Mouse (Mus musculus): ENCODE measurements around the gene Gnai2. TPM values are rescaled to one million over a fixed set of nuclear protein-coding genes. Genes with fewer than 3 reads are reported as not detected.

The Gnai2 gene
- polyA plus RNA-seq, 1 experiment from 2014 or later = 434 TPM

DNA sequence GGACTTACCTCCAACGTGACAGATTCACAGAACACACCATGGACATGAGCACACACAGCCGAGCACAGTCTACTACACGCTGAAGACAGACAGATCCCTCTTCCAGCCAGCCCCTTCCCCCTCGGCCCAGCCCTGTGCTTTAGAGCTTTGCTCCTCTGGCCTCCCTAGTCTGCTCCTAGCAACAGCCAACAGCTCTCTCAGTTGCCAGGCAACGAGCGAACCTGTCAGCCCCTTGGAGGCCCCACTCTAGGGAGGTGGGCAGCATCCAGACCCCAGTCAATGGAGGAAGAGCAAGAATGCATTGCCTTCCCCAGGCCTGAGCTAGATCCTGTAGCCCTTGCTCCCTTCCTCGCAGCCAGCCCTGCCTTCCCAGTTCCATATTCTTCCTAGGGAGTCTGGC, 1.9 kb upstream of the Gnai2 start:
- Histone ChIP-seq H3K4me2 (ENCODE audit: low read depth) (peak overlapping the region; percentile 27), H3K4me1 (ENCODE audit: control insufficient read depth, insufficient read depth, low read length) (peaks cover 37% of the 10 kb centered on the region)

DNA sequence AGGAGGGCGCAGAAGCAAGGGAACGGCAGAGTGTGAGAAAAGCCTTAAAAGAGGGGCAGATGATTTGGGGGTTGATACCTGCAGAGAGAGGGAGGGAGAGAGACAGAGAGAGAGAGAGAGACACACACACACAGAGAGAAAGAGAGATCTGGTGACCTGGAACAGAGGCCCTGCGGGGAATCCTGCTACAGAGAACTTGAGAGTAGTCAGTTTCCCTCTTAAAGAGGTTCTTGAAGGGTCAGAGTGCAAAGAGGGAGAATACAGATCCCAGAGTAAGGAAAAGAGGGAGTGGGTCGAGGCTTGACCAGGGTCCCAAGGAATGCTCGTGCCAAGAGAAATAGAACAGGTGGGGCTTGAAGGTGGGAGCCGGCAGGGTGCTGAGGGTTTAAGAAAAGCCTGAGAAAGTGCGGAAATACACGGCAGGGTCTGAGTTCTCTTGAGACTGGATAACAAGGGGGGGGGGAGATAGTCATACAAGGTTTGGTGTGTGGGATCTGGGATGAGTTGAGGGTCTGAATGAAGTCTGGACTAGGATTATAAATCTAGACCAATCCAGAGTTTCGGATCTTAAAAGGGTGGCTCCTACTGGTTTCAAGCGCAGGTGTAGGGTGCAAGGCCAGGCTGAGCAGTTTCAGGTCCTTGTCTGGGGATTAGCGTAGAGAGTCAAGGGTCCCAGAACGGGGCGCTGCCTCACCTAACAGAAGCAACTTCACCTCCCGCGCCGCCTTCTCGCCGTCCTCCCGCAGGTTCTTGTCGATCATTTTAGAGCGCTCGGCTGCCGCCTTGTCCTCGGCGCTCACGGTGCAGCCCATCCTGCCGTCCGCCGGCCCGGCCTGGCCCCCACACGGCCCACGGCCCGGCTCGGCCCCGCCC, 525 bp downstream of the Gnai2 start:
- Histone ChIP-seq H3K9me3 (ENCODE audit: control insufficient read depth, low read length) (no peaks in the 10 kb centered on the region), H3K4me3 (ENCODE audit: low read depth, low read length) (peak overlapping the region; percentile 90), H3K9ac (ENCODE audit: low read length) (peak overlapping the region; percentile 89), H3K36me3 (ENCODE audit: control insufficient read depth, insufficient read depth, low read length) (no peaks in the 10 kb centered on the region), H3K27ac (ENCODE audit: low read depth, low read length) (peak overlapping the region; percentile 98), H3K4me2 (ENCODE audit: low read depth) (peak overlapping the region; percentile 77), H3K4me1 (ENCODE audit: control insufficient read depth, insufficient read depth, low read length) (peaks cover 57% of the 10 kb centered on the region), H3K27me3 (ENCODE audit: control insufficient read depth, insufficient read depth, low read length) (no peaks in the 10 kb centered on the region)
- no peak for ATAC-seq (ENCODE audit: insufficient read depth, low FRiP score, low TSS enrichment)
- DNase-seq (ENCODE audit: low spot score) = no peak
- WGBS = under 1% methylated on average over 35 of the region's 35 CpGs

More for the DNA sequence above, 1.9 kb upstream of the Gnai2 start:
- 23% methylated on average over 7 of the region's 7 CpGs for WGBS
- ATAC-seq (ENCODE audit: insufficient read depth, low FRiP score, low TSS enrichment) (peak; percentile 61), DNase-seq (ENCODE audit: low spot score) (peak; percentile 84)
- Histone ChIP-seq H3K36me3 (ENCODE audit: control insufficient read depth, insufficient read depth, low read length) (no peaks in the 10 kb centered on the region), H3K27me3 (ENCODE audit: control insufficient read depth, insufficient read depth, low read length) (no peaks in the 10 kb centered on the region), H3K27ac (ENCODE audit: low read depth, low read length) (peak overlapping the region; percentile 72), H3K4me3 (ENCODE audit: low read depth, low read length) (no peak overlapping the region), H3K9ac (ENCODE audit: low read length) (peak overlapping the region; percentile 23; the same call in 1 of the 2 replicates), H3K9me3 (ENCODE audit: control insufficient read depth, low read length) (no peaks in the 10 kb centered on the region)

DNA sequence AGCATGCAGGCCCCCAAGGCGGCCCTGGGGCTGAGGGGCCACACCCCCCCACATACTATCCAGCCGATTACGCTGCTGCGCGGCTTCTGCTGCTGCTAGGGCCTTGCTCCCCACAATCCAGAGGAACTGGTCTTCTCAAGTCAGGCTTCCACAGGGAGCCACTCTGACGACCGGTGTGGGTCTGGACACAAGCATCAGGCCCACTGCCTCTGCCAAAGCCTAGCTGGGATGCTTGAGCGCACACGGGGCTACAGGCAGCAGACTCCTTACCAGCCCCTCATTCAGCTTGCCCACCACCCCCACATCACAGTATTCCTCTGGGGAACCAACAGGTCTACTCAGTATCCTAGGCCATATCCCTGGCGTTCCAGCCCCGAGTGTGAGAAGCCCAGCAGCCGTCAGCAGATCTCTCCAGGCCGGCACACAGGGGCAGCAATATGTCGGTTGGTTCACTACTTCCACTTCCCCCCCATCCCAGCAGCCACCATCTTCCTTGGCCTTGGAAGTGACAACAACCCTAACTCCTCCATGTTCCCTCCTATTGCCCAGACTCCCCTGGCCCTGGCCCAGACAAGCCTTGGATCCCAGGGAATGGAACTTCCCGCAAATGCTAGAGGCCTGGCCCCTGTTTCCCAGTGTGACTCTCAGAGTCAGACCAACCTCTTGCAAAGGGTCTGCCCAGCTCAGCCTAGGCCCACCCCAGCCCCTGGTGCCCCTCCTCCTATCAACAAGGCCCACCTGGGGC, 1.3 kb downstream of the Gnai2 start:
- Histone ChIP-seq H3K4me3 (ENCODE audit: low read depth, low read length) (peak overlapping the region; percentile 90), H3K27me3 (ENCODE audit: control insufficient read depth, insufficient read depth, low read length) (no peaks in the 10 kb centered on the region), H3K9ac (ENCODE audit: low read length) (peak overlapping the region; percentile 89), H3K4me2 (ENCODE audit: low read depth) (peak overlapping the region; percentile 77), H3K4me1 (ENCODE audit: control insufficient read depth, insufficient read depth, low read length) (peaks cover 65% of the 10 kb centered on the region), H3K36me3 (ENCODE audit: control insufficient read depth, insufficient read depth, low read length) (no peaks in the 10 kb centered on the region), H3K27ac (ENCODE audit: low read depth, low read length) (peak overlapping the region; percentile 98), H3K9me3 (ENCODE audit: control insufficient read depth, low read length) (no peaks in the 10 kb centered on the region)
- ATAC-seq (ENCODE audit: insufficient read depth, low FRiP score, low TSS enrichment) (no peak), DNase-seq (ENCODE audit: low spot score) (peak; percentile 49)
- WGBS = under 1% methylated on average over 15 of the region's 15 CpGs

DNA sequence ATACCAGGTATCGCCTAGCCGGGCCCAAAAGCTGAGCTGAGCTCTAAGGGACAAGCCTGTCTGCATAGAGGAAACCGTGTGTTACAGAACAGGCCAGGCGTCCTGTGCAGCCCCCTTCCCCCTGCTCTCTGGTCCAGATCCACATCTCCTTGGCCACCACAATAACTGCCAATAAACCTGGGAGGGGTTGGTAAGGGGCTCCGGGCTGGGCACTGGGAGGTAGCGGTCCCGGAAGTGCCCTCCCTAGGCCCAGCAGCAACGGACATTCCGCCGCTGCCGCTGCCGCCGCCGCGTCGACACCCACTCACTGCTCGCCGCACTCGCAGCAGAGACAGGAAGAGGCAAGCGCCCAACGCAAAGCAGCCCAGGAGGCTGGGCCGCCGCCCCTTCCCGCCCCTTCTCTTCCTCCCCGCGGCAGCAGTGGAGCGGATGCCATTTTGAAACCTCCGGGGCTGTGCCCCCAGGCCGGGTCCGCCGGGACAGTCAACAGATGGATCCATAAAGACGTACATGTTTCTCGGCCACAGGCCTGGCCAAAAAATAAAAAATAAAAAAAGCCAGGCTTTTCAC, 2.0 kb downstream of the Gnai2 start:
- Histone ChIP-seq H3K27me3 (ENCODE audit: control insufficient read depth, insufficient read depth, low read length) (no peaks in the 10 kb centered on the region), H3K4me1 (ENCODE audit: control insufficient read depth, insufficient read depth, low read length) (peaks cover 72% of the 10 kb centered on the region), H3K9ac (ENCODE audit: low read length) (peak overlapping the region; percentile 89), H3K27ac (ENCODE audit: low read depth, low read length) (peak overlapping the region; percentile 98), H3K4me3 (ENCODE audit: low read depth, low read length) (peak overlapping the region; percentile 90), H3K4me2 (ENCODE audit: low read depth) (peak overlapping the region; percentile 77), H3K9me3 (ENCODE audit: control insufficient read depth, low read length) (no peaks in the 10 kb centered on the region), H3K36me3 (ENCODE audit: control insufficient read depth, insufficient read depth, low read length) (no peaks in the 10 kb centered on the region; the same call in 1 of the 2 replicates)
- DNase-seq (ENCODE audit: low spot score) = peak; percentile 79
- no peak for ATAC-seq (ENCODE audit: insufficient read depth, low FRiP score, low TSS enrichment)
- 2% methylated on average over 33 of the region's 33 CpGs for WGBS

DNA sequence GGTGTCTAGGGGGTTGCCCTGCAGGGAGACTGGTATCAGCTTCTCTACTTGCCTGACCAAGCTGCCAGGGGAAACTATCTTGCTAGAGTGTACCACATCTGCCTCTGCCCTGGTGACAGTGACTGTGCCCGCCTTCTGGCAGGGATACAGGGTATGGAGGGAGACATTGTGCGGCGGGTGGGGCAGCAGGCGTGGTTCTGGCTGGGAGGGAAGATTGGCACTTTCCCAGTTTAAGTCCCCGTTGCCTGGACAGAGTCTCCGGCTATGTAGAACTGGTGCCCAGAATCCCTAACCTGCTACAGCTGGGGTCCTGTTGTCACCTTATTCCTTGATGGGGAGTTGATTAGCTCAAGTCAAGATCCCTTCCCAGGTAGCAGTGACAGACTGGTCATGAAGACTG, 2.7 kb downstream of the Gnai2 start:
- Histone ChIP-seq H3K36me3 (ENCODE audit: control insufficient read depth, insufficient read depth, low read length) (no peaks in the 10 kb centered on the region; the same call in 1 of the 2 replicates), H3K4me3 (ENCODE audit: low read depth, low read length) (peak overlapping the region; percentile 90), H3K9ac (ENCODE audit: low read length) (peak overlapping the region; percentile 89), H3K4me2 (ENCODE audit: low read depth) (peak overlapping the region; percentile 77), H3K9me3 (ENCODE audit: control insufficient read depth, low read length) (no peaks in the 10 kb centered on the region), H3K27me3 (ENCODE audit: control insufficient read depth, insufficient read depth, low read length) (no peaks in the 10 kb centered on the region), H3K27ac (ENCODE audit: low read depth, low read length) (peak overlapping the region; percentile 98), H3K4me1 (ENCODE audit: control insufficient read depth, insufficient read depth, low read length) (peaks cover 75% of the 10 kb centered on the region)
- DNase-seq (ENCODE audit: low spot score) (no peak), ATAC-seq (ENCODE audit: insufficient read depth, low FRiP score, low TSS enrichment) (no peak)
- 69% methylated on average over 6 of the region's 6 CpGs for WGBS

DNA sequence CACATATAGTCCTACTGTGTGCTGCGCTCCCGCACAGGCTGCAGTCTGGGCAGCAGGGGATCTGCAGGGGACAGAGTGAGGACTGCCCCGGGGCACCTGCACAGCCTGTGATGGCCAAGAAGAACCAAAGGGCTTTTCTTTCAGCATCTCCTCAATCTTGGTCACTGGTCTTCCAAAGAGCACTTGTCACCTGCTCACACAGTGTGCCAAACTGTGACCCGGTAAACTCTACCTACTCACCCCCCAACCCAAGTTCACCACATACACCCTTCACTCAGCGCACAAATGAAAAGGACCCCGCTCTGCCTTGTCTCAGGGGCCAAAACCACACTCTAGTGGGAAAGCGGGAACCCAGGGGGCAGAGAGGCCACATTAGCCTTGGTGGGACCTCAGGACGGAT, 3.3 kb downstream of the Gnai2 start:
- peak overlapping the region; percentile 37; the same call in 1 of the 2 replicates for H3K9ac ChIP-seq (ENCODE audit: low read length)
- H3K4me3 ChIP-seq (ENCODE audit: low read depth, low read length) = peak overlapping the region; percentile 90

DNA sequence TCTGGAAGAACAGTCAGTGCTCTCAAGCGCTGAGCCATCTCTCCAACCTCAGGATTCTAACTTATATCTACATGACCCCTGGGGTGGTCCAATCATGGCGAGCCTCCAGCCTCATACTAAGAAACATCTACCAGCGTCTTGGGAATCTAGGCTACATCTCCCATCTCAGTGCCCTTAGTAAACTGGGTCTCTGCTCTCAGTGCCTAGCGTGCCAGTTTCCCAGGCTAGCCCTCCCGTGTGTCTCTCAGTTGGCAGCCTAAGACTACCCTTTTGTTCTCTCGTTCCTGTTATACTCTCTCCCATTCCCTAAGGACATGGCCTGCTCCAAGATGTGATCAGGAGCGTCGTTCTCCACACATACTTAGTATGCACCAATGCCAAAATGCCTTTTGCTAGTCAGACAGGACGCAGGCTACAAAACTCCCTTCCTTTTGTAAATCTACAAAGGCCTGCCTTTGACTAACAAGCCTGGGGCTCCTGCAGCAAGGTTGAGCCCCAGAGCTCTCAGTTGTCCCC, 3.8 kb downstream of the Gnai2 start:
- Histone ChIP-seq H3K4me1 (ENCODE audit: control insufficient read depth, insufficient read depth, low read length) (peaks cover 77% of the 10 kb centered on the region), H3K4me2 (ENCODE audit: low read depth) (peak overlapping the region; percentile 77), H3K9me3 (ENCODE audit: control insufficient read depth, low read length) (no peaks in the 10 kb centered on the region), H3K27ac (ENCODE audit: low read depth, low read length) (peak overlapping the region; percentile 98), H3K4me3 (ENCODE audit: low read depth, low read length) (no peak overlapping the region), H3K36me3 (ENCODE audit: control insufficient read depth, insufficient read depth, low read length) (no peaks in the 10 kb centered on the region; the same call in 1 of the 2 replicates), H3K27me3 (ENCODE audit: control insufficient read depth, insufficient read depth, low read length) (no peaks in the 10 kb centered on the region), H3K9ac (ENCODE audit: low read length) (peak overlapping the region; percentile 37; the same call in 1 of the 2 replicates)
- 42% methylated on average over 9 of the region's 9 CpGs for WGBS
- ATAC-seq (ENCODE audit: insufficient read depth, low FRiP score, low TSS enrichment) = no peak
- DNase-seq (ENCODE audit: low spot score) = no peak

More for the DNA sequence above, 3.3 kb downstream of the Gnai2 start:
- DNase-seq (ENCODE audit: low spot score) (no peak), ATAC-seq (ENCODE audit: insufficient read depth, low FRiP score, low TSS enrichment) (no peak)
- H3K27ac ChIP-seq (ENCODE audit: low read depth, low read length) = peak overlapping the region; percentile 98
- H3K4me2 ChIP-seq (ENCODE audit: low read depth) = peak overlapping the region; percentile 77
- 76% methylated on average over 8 of the region's 8 CpGs for WGBS
- no peaks in the 10 kb centered on the region for H3K9me3 ChIP-seq (ENCODE audit: control insufficient read depth, low read length)
- H3K4me1 ChIP-seq (ENCODE audit: control insufficient read depth, insufficient read depth, low read length) = peaks cover 75% of the 10 kb centered on the region
- no peaks in the 10 kb centered on the region for H3K27me3 ChIP-seq (ENCODE audit: control insufficient read depth, insufficient read depth, low read length)
- H3K36me3 ChIP-seq (ENCODE audit: control insufficient read depth, insufficient read depth, low read length) = no peaks in the 10 kb centered on the region; the same call in 1 of the 2 replicates

DNA sequence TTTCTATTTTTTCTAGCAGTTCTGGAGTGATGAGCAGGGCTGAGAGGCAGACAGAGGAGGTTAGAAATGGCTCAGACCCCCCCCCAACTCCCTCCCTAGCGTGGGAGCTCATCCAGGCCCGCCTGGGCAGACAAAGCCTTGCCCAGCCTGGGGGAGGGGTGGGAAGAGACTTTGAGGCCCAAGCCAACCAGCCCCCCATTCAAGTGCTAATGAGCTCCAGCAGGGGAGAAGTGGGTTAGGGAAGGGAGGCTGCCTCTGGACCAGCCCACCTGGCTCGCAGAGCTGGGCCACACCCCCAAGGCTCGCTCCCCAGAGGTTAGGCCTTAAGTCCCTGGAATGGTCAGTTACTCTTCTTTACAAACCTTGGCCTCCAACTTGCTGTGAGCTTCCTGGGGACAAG, 4.6 kb downstream of the Gnai2 start:
- H3K4me1 ChIP-seq (ENCODE audit: control insufficient read depth, insufficient read depth, low read length) = peaks cover 75% of the 10 kb centered on the region
- peak overlapping the region; percentile 98 for H3K27ac ChIP-seq (ENCODE audit: low read depth, low read length)
- no peaks in the 10 kb centered on the region; the same call in 1 of the 2 replicates for H3K36me3 ChIP-seq (ENCODE audit: control insufficient read depth, insufficient read depth, low read length)
- H3K9ac ChIP-seq (ENCODE audit: low read length) = peak overlapping the region; percentile 65
- ATAC-seq (ENCODE audit: insufficient read depth, low FRiP score, low TSS enrichment) = peak; percentile 45
- no peaks in the 10 kb centered on the region for H3K27me3 ChIP-seq (ENCODE audit: control insufficient read depth, insufficient read depth, low read length)
- DNase-seq (ENCODE audit: low spot score) = peak; percentile 89
- WGBS = 3% methylated on average over 4 of the region's 4 CpGs
- peak overlapping the region; percentile 20; the same call in 1 of the 2 replicates for H3K4me3 ChIP-seq (ENCODE audit: low read depth, low read length)
- H3K4me2 ChIP-seq (ENCODE audit: low read depth) = peak overlapping the region; percentile 54
- no peaks in the 10 kb centered on the region for H3K9me3 ChIP-seq (ENCODE audit: control insufficient read depth, low read length)
